Mouse (Mus musculus): ENCODE results near the gene Twnk. TPM values are rescaled to one million over a fixed set of nuclear protein-coding genes. Genes with fewer than 3 reads are reported as not detected.
A peak's percentile ranks its signal among the peaks of the same experiment; 100 is the strongest.

The Twnk gene
- total and polyA plus RNA-seq, 3 experiments = 12.4 to 30.1 (median 18.9) TPM

DNA sequence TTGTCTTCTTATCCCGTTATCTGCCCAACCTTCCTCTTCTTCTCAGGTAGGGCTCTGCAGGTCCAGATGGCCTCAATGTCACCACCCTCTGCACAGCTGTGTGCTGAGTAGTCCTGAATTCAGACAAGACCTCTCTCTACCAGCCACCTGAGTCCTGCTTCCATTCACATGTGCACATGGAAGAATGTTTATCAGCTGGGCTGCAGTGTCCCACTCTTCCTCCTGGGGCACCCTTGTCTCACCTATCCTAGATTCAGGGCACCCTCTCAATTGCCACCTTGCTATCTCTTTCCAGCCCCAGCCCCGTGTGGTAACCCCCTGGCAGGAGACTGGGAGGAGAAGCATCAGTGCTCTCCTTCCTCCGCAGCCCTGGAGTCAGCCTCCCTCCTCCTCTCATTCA lies 3.2 kb upstream of the Twnk start:
- no peak overlapping the region for H3K4me2 ChIP-seq (ENCODE audit: insufficient read depth, low read depth, poor library complexity, severe bottlenecking)
- H3K9me3 ChIP-seq (replicated peaks; ENCODE audit: low read length) = no peaks in the 10 kb centered on the region
- no peak overlapping the region for H3K9ac ChIP-seq (ENCODE audit: insufficient read depth, low read depth)
- no peak overlapping the region for H3K4me3 ChIP-seq (replicated peaks in 1 of 3; ENCODE audit: low read depth in 2 of 3, low read length in 2 of 3, poor library complexity in 1 of 3)
- in situ Hi-C loops (cut with MboI; ENCODE audit: low pct_ligation_motif_present, low pct_unique_long_range_greater_than_20kb, low sequenced_read_pairs) (no loop called here), dilution Hi-C loops (cut with MboI; ENCODE audit: extremely low pct_ligation_motif_present, extremely low pct_unique_long_range_greater_than_20kb, low sequenced_read_pairs) (no loop called here)
- H3K36me3 ChIP-seq (replicated peaks in 1 of 2; ENCODE audit: control insufficient read depth in 1 of 2, insufficient read depth in 1 of 2, low read length in 1 of 2) = peaks cover 29 to 72% of the 10 kb centered on the region in 2 experiments
- no peak overlapping the region for H3K27ac ChIP-seq (ENCODE audit: insufficient read depth, low read depth)
- peaks cover 8% of the 10 kb centered on the region for H3K79me2 ChIP-seq (replicated peaks; ENCODE audit: control insufficient read depth, extremely low read depth, insufficient read depth, poor library complexity, severe bottlenecking)
- no peak for DNase-seq (ENCODE audit: extremely low read depth)
- peaks cover 10 to 40% of the 10 kb centered on the region in 2 experiments for H3K4me1 ChIP-seq (ENCODE audit: control insufficient read depth in 1 of 2, insufficient read depth in 2 of 2)
- H3K27me3 ChIP-seq (replicated peaks) = no peaks in the 10 kb centered on the region
- TF ChIP-seq MAX (IDR thresholded peaks at IDR 0.05; ENCODE audit: low read length) = no peak
- TF ChIP-seq NRF1 (IDR thresholded peaks at IDR 0.05; ENCODE audit: low read depth, low read length) = no peak
- TF ChIP-seq MYC (IDR thresholded peaks at IDR 0.05; ENCODE audit: low read depth, low read length) = no peak
- TF ChIP-seq CTCF (conservative IDR thresholded peaks at IDR 0.05 in 1 of 2, IDR thresholded peaks at IDR 0.05 in 1 of 2; ENCODE audit: low read depth in 2 of 2, low read length in 2 of 2) = peak in 1 of 2 experiments; percentile 42; a peak in 2 of 4 replicates
- peak; percentile 25 for TF ChIP-seq RAD21 (IDR thresholded peaks at IDR 0.05; ENCODE audit: low read depth, low read length)
- no peak for TF ChIP-seq SIN3A (IDR thresholded peaks at IDR 0.05; ENCODE audit: low read length)

DNA sequence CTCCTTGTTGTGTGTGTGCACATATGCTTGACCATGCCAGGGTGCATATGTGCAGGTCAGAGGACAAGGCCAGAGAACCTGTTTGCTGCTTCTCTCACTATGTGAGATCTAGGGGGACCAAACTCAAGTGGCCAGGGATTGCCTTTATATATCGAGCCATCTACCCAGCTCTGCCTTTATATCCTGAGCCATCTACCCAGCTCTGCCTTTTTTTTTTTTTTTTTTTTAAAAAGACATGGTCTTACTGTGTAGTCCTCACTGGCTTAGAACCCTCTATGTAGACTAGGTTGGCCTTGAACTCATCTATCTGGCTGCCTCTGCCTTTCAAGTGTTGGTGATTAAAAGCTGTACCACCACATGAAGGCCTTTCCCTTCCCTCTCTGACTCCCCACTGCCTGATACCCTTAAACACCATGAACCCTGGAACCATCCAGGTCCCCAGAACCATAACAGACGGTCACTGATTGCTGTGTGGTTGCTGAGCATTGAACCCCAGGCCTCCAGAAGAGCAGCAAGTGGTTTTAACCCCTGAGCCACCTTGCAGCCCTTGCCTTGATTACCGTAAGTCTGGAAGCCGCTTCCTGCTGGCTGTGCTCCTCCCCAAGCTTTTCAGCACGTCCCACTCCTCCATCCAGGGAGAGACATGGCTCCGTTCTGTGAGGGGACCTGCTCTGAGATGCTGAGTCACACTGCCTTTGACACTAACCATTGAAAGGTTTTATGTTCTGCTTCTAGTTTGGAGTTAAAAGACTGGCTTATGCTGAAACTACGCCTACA lies 1.5 kb upstream of the Twnk start:
- no peak overlapping the region for H3K4me2 ChIP-seq (ENCODE audit: insufficient read depth, low read depth, poor library complexity, severe bottlenecking)
- peaks cover 35 to 72% of the 10 kb centered on the region in 2 experiments for H3K36me3 ChIP-seq (replicated peaks in 1 of 2; ENCODE audit: control insufficient read depth in 1 of 2, insufficient read depth in 1 of 2, low read length in 1 of 2)
- dilution Hi-C loops (cut with MboI; ENCODE audit: extremely low pct_ligation_motif_present, extremely low pct_unique_long_range_greater_than_20kb, low sequenced_read_pairs) = no loop called here
- H3K9me3 ChIP-seq (replicated peaks; ENCODE audit: low read length) = no peaks in the 10 kb centered on the region
- no peak overlapping the region for H3K27ac ChIP-seq (ENCODE audit: insufficient read depth, low read depth)
- in situ Hi-C loops (cut with MboI; ENCODE audit: low pct_ligation_motif_present, low pct_unique_long_range_greater_than_20kb, low sequenced_read_pairs) = no loop called here
- H3K4me1 ChIP-seq (ENCODE audit: control insufficient read depth in 1 of 2, insufficient read depth in 2 of 2) = peaks cover 19 to 54% of the 10 kb centered on the region in 2 experiments
- H3K79me2 ChIP-seq (replicated peaks; ENCODE audit: control insufficient read depth, extremely low read depth, insufficient read depth, poor library complexity, severe bottlenecking) = peaks cover 19% of the 10 kb centered on the region
- no peaks in the 10 kb centered on the region for H3K27me3 ChIP-seq (replicated peaks)
- DNase-seq (ENCODE audit: extremely low read depth) = no peak
- H3K4me3 ChIP-seq (replicated peaks in 1 of 3; ENCODE audit: low read depth in 2 of 3, low read length in 2 of 3, poor library complexity in 1 of 3) = no peak overlapping the region
- H3K9ac ChIP-seq (ENCODE audit: insufficient read depth, low read depth) = no peak overlapping the region
- no peak for TF ChIP-seq NRF1 (IDR thresholded peaks at IDR 0.05; ENCODE audit: low read depth, low read length)
- no peak for TF ChIP-seq UBTF (IDR thresholded peaks at IDR 0.05; ENCODE audit: low read depth, low read length)
- no peak for TF ChIP-seq ZMIZ1 (IDR thresholded peaks at IDR 0.05; ENCODE audit: low read depth, low read length)
- TF ChIP-seq TCF12 (IDR thresholded peaks at IDR 0.05; ENCODE audit: low read depth, low read length) = no peak
- no peak for TF ChIP-seq KAT2A (IDR thresholded peaks at IDR 0.05; ENCODE audit: insufficient replicate concordance, low read length)
- no peak for TF ChIP-seq MYC (IDR thresholded peaks at IDR 0.05; ENCODE audit: low read depth, low read length)
- TF ChIP-seq CHD1 (IDR thresholded peaks at IDR 0.05; ENCODE audit: low read depth, low read length) = no peak
- TF ChIP-seq SIN3A (IDR thresholded peaks at IDR 0.05; ENCODE audit: low read length) = no peak
- no peak for TF ChIP-seq ZKSCAN1 (IDR thresholded peaks at IDR 0.05; ENCODE audit: borderline replicate concordance, low read depth, low read length)
- TF ChIP-seq HCFC1 (IDR thresholded peaks at IDR 0.05; ENCODE audit: low read depth, low read length) = no peak
- no peak for TF ChIP-seq SMC3 (IDR thresholded peaks at IDR 0.05; ENCODE audit: low read depth, low read length)
- TF ChIP-seq MEF2A (IDR thresholded peaks at IDR 0.05; ENCODE audit: borderline replicate concordance, low read depth, low read length) = no peak
- no peak for TF ChIP-seq CTCF (conservative IDR thresholded peaks at IDR 0.05 in 1 of 2, IDR thresholded peaks at IDR 0.05 in 1 of 2; ENCODE audit: low read depth in 2 of 2, low read length in 2 of 2)
- no peak for TF ChIP-seq USF1 (IDR thresholded peaks at IDR 0.05; ENCODE audit: low read depth, low read length)
- no peak for TF ChIP-seq MXI1 (IDR thresholded peaks at IDR 0.05; ENCODE audit: low read depth, low read length)
- TF ChIP-seq RAD21 (IDR thresholded peaks at IDR 0.05; ENCODE audit: low read depth, low read length) = no peak
- no peak for TF ChIP-seq JUN (IDR thresholded peaks at IDR 0.05; ENCODE audit: insufficient read depth, low read depth, low read length)
- no peak for TF ChIP-seq TBP (conservative IDR thresholded peaks at IDR 0.05; ENCODE audit: low read depth, low read length)
